ENCODE assay signal across 18 mouse cellular contexts in the genomic region with DNA sequence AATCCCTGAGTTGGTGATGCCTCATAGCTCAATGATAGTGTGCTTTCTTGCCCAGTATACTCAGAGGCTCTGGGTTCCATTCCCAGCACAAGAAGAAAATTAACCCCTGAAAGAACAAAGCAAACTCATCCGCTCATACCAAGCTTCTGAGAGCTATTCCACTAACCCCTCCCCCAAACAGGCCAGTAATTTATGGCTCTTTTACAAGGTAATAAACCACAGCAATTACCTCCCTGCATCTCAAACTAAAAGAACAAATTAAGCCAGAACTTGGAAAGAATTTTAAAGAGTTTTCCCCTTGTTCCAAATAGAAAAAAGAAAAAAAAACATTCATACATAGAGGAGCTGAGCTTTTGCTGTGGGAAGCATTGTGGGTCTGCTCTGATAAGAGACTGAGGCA. TPM values are rescaled to one million over a fixed set of nuclear protein-coding genes. Genes with fewer than 3 reads are reported as not detected.
DNase-seq lines count a peak whose midpoint lies in the region; ATAC-seq lines count a peak whose summit lies in the region.
"Had no signal": no experiment of that assay in that cellular context is flagged by ENCODE, and none has a peak within 500 bp of the region (broad histone marks: within the 10 kb centered on the region; RNA-seq: fewer than 3 reads in every experiment).

No protein-coding gene starts in this region.

- no peak for DNase-seq in kidney, postnatal 4 days
- peak; percentile 34 for DNase-seq in NIH3T3 (ENCODE audit: low read depth)
- no peak for DNase-seq in hindbrain, embryonic 14.5 days (ENCODE audit: low spot score)
- no peak for DNase-seq in T-cell, adult 2 months (ENCODE audit: low spot score)
- no peak for DNase-seq in left cerebral cortex, adult 11 months (ENCODE audit: low spot score)
- DNase-seq in ovary, adult 18-20 months (ENCODE audit: low spot score), result no peak
- DNase-seq: B cell, adult 2 months; cerebellum, adult 18-20 months; thymus, adult 18-20 months had no signal

- peaks cover 24% of the 10 kb centered on the region; the same call in 1 of the 2 replicates for H3K36me3 ChIP-seq in kidney, embryonic 14.5 days (ENCODE audit: control insufficient read depth, insufficient read depth, low read length)
- H3K36me3 ChIP-seq in hindbrain, embryonic 14.5 days (replicated peaks; ENCODE audit: control insufficient read depth, insufficient read depth), result no peaks in the 10 kb centered on the region
- peaks cover 14% of the 10 kb centered on the region for H3K36me3 ChIP-seq in neural tube, embryonic 12.5 days
- H3K36me3 ChIP-seq: G1E had no signal

- no peak for ATAC-seq in kidney, embryonic 14.5 days (ENCODE audit: low FRiP score, low TSS enrichment)
- ATAC-seq in hindbrain, embryonic 14.5 days (ENCODE audit: low FRiP score), result no peak
- ATAC-seq in neural tube, embryonic 12.5 days (ENCODE audit: low FRiP score, low read depth), result no peak
- ATAC-seq: activated CD4-positive, CD25-positive, alpha-beta regulatory T cell, adult 4 months had no signal

- peaks cover 75% of the 10 kb centered on the region for H3K4me1 ChIP-seq in kidney, embryonic 14.5 days (ENCODE audit: control insufficient read depth, insufficient read depth, low read length)
- peaks cover 17% of the 10 kb centered on the region for H3K4me1 ChIP-seq in hindbrain, embryonic 14.5 days (replicated peaks; ENCODE audit: control insufficient read depth, insufficient read depth, low read length)
- peaks cover 98% of the 10 kb centered on the region for H3K4me1 ChIP-seq in neural tube, embryonic 12.5 days
- H3K4me1 ChIP-seq: megakaryocyte, embryonic 14.5 days had no signal

- 6% methylated on average over 1 of the region's 1 CpGs for WGBS in kidney, embryonic 14.5 days
- 27% methylated on average over 1 of the region's 1 CpGs for WGBS in hindbrain, embryonic 14.5 days
- WGBS in neural tube, embryonic 12.5 days, result 21% methylated on average over 1 of the region's 1 CpGs

- H3K4me3 ChIP-seq in kidney, embryonic 14.5 days (ENCODE audit: low read length), result no peak overlapping the region
- peak overlapping the region; percentile 71 for H3K4me3 ChIP-seq in hindbrain, embryonic 14.5 days (replicated peaks; ENCODE audit: low read length)
- no peak overlapping the region for H3K4me3 ChIP-seq in neural tube, embryonic 12.5 days
- H3K4me3 ChIP-seq: left cerebral cortex, adult 2 months; megakaryocyte, embryonic 14.5 days had no signal

- H3K27ac ChIP-seq in kidney, embryonic 14.5 days (ENCODE audit: low read depth, low read length), result peak overlapping the region; percentile 94
- peak overlapping the region; percentile 100 for H3K27ac ChIP-seq in hindbrain, embryonic 14.5 days
- peak overlapping the region; percentile 77; the same call in 1 of the 2 replicates for H3K27ac ChIP-seq in neural tube, embryonic 12.5 days
- H3K27ac ChIP-seq: left cerebral cortex, adult 2 months had no signal

- H3K9ac ChIP-seq in kidney, embryonic 14.5 days (ENCODE audit: low read depth, low read length), result no peak overlapping the region; the same call in 1 of the 2 replicates
- H3K9ac ChIP-seq in hindbrain, embryonic 14.5 days, result peak overlapping the region; percentile 99
- peak overlapping the region; percentile 33; the same call in 1 of the 2 replicates for H3K9ac ChIP-seq in neural tube, embryonic 12.5 days

- H3K4me2 ChIP-seq in kidney, embryonic 14.5 days (replicated peaks; ENCODE audit: low read depth, low read length), result peak overlapping the region; percentile 27; the same call in 1 of the 2 replicates
- H3K4me2 ChIP-seq in hindbrain, embryonic 14.5 days (replicated peaks), result peak overlapping the region; percentile 81
- peak overlapping the region; percentile 99 for H3K4me2 ChIP-seq in neural tube, embryonic 12.5 days (replicated peaks)

- H3K27me3 ChIP-seq in kidney, embryonic 14.5 days (ENCODE audit: control insufficient read depth, insufficient read depth, low read length), result no peaks in the 10 kb centered on the region
- H3K27me3 ChIP-seq in hindbrain, embryonic 14.5 days (ENCODE audit: control insufficient read depth, insufficient read depth, low read length), result peaks cover 91% of the 10 kb centered on the region
- no peaks in the 10 kb centered on the region for H3K27me3 ChIP-seq in neural tube, embryonic 12.5 days (replicated peaks)

- H3K9me3 ChIP-seq in kidney, embryonic 14.5 days (ENCODE audit: control insufficient read depth, low read length), result no peaks in the 10 kb centered on the region
- H3K9me3 ChIP-seq in hindbrain, embryonic 14.5 days (ENCODE audit: control insufficient read depth, low read length), result no peaks in the 10 kb centered on the region
- H3K9me3 ChIP-seq in neural tube, embryonic 12.5 days, result no peaks in the 10 kb centered on the region
- H3K9me3 ChIP-seq: G1E had no signal

RNA-seq across cellular contexts. Expression of gene 5730596B20Rik, which starts 5.5 kb away (rescaled TPM):
- 2.7 and 2.9 TPM in 2 replicates for polyA plus RNA-seq in kidney, embryonic 14.5 days (2014; fragmentation: Nextera tagmentation; extraction: Ambion mirVana)
- 4.1 and 5.0 TPM in 2 replicates for polyA plus RNA-seq in hindbrain, embryonic 14.5 days (2014; fragmentation: Nextera tagmentation; extraction: Ambion mirVana)
- polyA plus RNA-seq in neural tube, embryonic 12.5 days (2016; fragmentation: Nextera tagmentation; extraction: Ambion mirVana), result 6.4 and 7.0 TPM in 2 replicates
- polyA plus RNA-seq: activated CD4-positive, CD25-positive, alpha-beta regulatory T cell, adult 4 months; forebrain, embryonic 11.5 days; G1E; small intestine, adult 2 months had no signal

RNA-seq across cellular contexts. Expression of gene Hoxa4, which starts 8.8 kb away (rescaled TPM):
- polyA plus RNA-seq in kidney, embryonic 14.5 days (2014; fragmentation: Nextera tagmentation; extraction: Ambion mirVana), result 3.1 and 3.6 TPM in 2 replicates
- 19.7 and 22.5 TPM in 2 replicates for polyA plus RNA-seq in hindbrain, embryonic 14.5 days (2014; fragmentation: Nextera tagmentation; extraction: Ambion mirVana)
- 7.1 and 9.7 TPM in 2 replicates for polyA plus RNA-seq in neural tube, embryonic 12.5 days (2016; fragmentation: Nextera tagmentation; extraction: Ambion mirVana)
- polyA plus RNA-seq: activated CD4-positive, CD25-positive, alpha-beta regulatory T cell, adult 4 months; forebrain, embryonic 11.5 days; G1E; heart, embryonic 16.5 days had no signal

RNA-seq across cellular contexts. Expression of gene Hoxa2, which starts 18.2 kb away (rescaled TPM):
- 4.7 and 5.5 TPM in 2 replicates for polyA plus RNA-seq in kidney, embryonic 14.5 days (2014; fragmentation: Nextera tagmentation; extraction: Ambion mirVana)
- polyA plus RNA-seq in hindbrain, embryonic 14.5 days (2014; fragmentation: Nextera tagmentation; extraction: Ambion mirVana), result 27.6 and 35.1 TPM in 2 replicates
- 25.6 and 34.2 TPM in 2 replicates for polyA plus RNA-seq in neural tube, embryonic 12.5 days (2016; fragmentation: Nextera tagmentation; extraction: Ambion mirVana)
- polyA plus RNA-seq: activated CD4-positive, CD25-positive, alpha-beta regulatory T cell, adult 4 months; forebrain, embryonic 11.5 days; G1E had no signal

RNA-seq across cellular contexts. Expression of gene Hoxa5, which starts 21.6 kb away (rescaled TPM):
- polyA plus RNA-seq in kidney, embryonic 14.5 days (2014; fragmentation: Nextera tagmentation; extraction: Ambion mirVana), result 15.7 and 16.6 TPM in 2 replicates
- polyA plus RNA-seq in hindbrain, embryonic 14.5 days (2014; fragmentation: Nextera tagmentation; extraction: Ambion mirVana), result 175 and 180 TPM in 2 replicates
- polyA plus RNA-seq in neural tube, embryonic 12.5 days (2016; fragmentation: Nextera tagmentation; extraction: Ambion mirVana), result 72.6 and 76.1 TPM in 2 replicates
- polyA plus RNA-seq: activated CD4-positive, CD25-positive, alpha-beta regulatory T cell, adult 4 months; forebrain, embryonic 11.5 days; G1E had no signal

RNA-seq across cellular contexts. Expression of gene Hoxa1, which starts 24.7 kb away (rescaled TPM):
- polyA plus RNA-seq in kidney, embryonic 14.5 days (2014; fragmentation: Nextera tagmentation; extraction: Ambion mirVana), result 0.64 and 1.0 TPM in 2 replicates
- 2.6 and 3.0 TPM in 2 replicates for polyA plus RNA-seq in hindbrain, embryonic 14.5 days (2014; fragmentation: Nextera tagmentation; extraction: Ambion mirVana)
- 4.7 and 5.0 TPM in 2 replicates for polyA plus RNA-seq in neural tube, embryonic 12.5 days (2016; fragmentation: Nextera tagmentation; extraction: Ambion mirVana)
- polyA plus RNA-seq: activated CD4-positive, CD25-positive, alpha-beta regulatory T cell, adult 4 months; forebrain, embryonic 11.5 days; G1E had no signal

Comparison
In these comparisons a context has a peak if more than half of its experiments do, and no peak if none do; other contexts are left out.
1. H3K4me2 ChIP-seq: peak in every context shown above with its lines; median percentile 99 in neural tube, embryonic 12.5 days; 81 in hindbrain, embryonic 14.5 days; 27 in kidney, embryonic 14.5 days.